Mouse (Mus musculus): Measurements from ENCODE around the gene Gstm1.
"Not testable (repeated sequence)": the region's sequence is repeated elsewhere in the genome, so short reads cannot be mapped to it uniquely, and the experiment has no call there.

The Gstm1 gene

DNA sequence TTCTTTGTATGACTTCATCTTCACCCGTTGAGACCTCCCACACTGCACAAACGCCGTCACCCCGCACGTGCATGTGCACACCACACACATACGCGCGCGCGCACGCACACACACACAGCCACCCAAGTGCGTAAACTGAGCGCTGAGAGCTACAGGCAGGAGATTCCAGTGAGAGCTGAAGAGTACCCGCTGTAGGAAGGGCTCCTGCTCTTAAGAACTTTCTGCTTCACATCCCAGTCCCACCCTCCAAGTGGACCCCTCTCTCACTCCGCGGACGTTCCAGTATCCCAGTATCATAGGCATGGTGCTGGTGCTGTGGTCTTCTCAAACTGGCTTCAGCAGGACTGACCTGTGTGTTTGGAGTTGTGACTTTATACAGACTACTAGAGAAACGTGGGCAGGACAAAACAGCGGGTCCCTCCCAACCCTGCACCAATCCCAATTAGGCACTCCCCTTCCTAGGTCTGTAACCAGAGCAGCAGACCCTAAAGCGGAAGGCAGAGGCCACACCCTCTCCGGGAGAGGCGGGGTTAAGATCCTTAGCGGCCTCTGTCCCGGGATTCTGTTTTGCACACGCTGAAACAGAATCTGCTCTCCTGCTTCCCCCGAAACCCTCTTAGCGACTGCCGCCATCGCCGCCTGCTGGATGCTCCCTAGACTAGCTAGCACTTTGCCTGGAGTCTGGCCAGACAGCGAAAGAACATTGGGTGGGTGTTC is at the start of gene Gstm1:
Gene Gstm1 (minus strand): TSS at position 501 of the 717 bp plus-strand sequence.
- DNase-seq = peak; percentile 92

GRCm38 (mm10) chr3:108067370-108067934 is 49.7 kb upstream of the Gstm1 start:
- no peak for DNase-seq

DNA sequence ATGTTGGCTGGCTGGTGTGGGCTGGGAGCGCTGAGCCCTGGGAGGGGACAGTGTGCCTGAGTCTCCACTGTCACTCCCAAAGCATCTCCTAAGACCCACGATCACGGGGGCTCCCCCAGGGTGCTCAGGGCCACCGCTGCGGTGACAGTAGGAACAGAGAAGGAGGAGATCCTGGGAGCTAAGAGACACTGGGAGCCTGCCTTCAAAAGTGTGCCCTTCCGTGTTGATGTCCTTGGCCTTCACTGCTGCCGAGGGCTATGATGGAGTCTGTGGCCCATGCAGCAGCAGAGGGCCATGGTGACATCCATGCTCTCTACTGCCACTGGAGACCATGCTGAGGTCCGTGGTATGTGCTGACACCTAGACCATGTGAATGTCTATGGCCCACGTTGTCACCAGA is 47.8 kb upstream of the Gstm1 start:
- no peak for DNase-seq

- DNase-seq = no peak
Observed at GRCm38 (mm10) chr3:108064672-108065071, 46.9 kb upstream of the Gstm1 start.

DNA sequence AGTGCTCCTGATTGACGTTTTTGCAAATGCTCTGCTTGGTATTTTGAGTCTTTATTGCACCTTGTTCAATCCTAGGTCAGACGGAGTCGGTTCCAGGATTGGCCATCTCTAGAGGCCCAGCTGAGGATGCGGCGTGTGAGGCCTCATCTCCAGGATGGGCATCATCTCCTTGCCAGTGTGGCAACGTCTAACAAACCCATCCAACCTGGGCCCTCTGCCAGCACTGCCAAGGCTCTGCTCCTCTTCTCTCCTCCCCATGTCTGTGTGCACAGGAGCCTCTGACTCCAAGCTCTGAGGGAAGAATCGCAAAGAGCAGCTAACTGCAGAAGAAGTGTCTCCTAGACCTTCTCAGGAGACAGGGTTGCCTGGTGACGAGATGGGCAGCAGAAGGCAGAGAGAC is 44.9 kb upstream of the Gstm1 start:
- no peak for DNase-seq

DNA sequence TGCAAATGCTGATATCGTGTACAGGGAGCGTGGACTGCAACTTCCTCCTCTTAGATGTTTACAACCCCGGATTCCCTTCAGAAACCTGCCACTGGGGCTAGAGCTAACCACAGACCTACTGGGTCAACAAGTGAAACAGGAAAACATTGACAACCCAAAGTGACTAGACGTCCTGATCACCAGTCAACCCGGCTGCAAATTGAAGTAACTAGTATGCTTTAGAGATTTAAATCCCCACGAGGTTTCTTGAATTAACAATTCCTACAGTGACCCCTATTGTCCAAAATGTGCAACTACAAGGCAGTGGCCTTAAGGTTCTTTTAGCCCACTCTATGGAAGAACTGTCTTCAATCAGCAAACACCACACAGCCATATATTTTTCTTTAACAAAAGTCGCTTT is 43.6 kb upstream of the Gstm1 start:
- DNase-seq = peak; percentile 52

DNA sequence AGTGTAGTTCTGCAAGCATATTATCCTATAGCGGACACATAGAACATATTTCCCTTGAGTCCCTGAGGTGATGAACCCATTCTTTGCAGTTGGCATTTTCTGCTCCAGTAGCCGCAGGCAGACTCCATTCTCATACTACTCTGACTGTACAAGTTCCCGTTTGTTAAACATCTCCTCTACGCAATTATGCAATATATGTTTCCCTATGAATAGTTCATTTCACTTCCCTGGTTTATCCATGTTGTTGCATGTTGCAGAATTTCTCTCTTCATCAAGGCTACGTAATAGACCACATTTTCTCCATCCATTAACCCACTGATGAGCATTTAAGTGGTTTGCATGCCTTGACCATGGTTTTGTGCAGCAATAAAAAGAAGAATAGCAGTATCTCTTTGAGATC is 32.7 kb upstream of the Gstm1 start:
- no peak for DNase-seq

GRCm38 (mm10) chr3:108048306-108048705 is 30.5 kb upstream of the Gstm1 start:
- no peak for DNase-seq

DNA sequence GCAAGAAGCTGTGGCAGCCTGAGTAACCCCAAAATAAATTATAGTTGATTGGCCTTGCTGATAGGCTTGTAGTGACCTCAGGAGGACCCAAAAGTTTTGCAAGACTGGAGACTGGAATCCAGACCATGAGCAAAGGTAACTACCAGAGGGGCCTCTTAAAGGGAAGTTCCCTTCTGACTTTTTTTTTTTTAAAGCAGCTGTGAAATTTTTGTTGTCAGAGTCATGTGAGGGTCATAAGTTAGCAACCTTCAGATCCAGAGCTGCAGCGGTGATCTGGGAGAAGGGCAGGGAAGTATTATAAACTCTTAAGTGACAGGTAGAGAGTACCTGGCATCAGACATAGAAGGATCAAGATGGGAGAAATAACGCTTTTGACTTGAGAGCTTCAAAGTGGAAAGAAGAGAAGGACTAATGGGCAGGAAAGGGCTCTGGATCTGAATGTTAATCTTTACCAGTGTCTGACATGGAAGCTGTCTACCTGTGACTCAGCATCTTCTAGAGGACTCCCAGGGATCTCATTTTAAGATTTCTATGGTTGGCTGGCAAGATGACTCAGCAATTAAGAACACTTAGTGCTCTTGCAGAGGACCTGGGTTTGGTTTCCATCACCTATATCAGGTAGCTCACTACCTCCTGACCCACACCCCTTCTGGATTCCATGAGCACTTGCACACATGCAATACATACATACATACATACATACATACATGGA is 29.3 kb upstream of the Gstm1 start:
- no peak for DNase-seq

GRCm38 (mm10) chr3:108044394-108045140 is 26.8 kb upstream of the Gstm1 start, which contains the start of gene Gstm4:
Gene Gstm4 (minus strand): TSS chr3:108044894.
- peak; percentile 74 for DNase-seq

DNA sequence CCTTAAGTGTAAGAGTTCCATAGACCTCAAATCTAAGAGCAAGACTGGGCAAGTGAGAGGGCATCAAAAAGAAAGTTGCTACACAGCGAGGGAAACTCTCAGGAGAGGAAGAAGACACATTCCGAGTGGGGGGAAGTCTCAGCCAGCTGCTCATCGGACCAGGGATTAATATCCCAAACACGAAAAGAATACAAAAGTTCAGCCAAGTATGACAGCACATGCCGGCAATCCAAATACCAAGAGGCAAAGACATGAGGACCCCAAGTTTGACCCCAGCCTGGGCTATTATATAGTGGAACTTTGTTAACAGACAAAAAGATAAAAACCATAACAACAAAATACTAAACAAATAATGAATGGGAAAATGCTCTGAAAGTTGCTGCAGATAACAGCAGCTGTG is 15.4 kb upstream of the Gstm1 start:
- no peak for DNase-seq

DNA sequence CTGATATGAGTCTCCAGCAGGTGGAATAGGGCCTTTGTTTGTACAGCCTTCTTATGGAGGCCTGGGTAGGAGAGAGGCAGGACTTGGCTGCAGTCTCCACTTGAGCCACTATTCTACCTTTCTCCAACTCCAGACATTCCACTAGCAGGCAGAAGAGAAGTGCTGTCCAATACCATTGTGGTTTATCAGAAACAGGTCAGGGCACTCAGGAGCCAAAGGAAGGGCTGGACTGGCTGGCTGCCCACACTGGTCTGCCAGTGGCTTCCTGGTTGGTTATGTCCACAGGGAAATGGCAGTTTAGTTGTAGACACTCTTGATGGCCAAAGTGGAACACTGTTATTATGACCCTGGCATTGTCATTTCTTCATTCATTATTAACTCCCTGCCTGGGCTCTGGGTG is 14.3 kb upstream of the Gstm1 start:
- DNase-seq = no peak

GRCm38 (mm10) chr3:108028641-108029365 is 11.0 kb upstream of the Gstm1 start:
- DNase-seq = no peak

DNA sequence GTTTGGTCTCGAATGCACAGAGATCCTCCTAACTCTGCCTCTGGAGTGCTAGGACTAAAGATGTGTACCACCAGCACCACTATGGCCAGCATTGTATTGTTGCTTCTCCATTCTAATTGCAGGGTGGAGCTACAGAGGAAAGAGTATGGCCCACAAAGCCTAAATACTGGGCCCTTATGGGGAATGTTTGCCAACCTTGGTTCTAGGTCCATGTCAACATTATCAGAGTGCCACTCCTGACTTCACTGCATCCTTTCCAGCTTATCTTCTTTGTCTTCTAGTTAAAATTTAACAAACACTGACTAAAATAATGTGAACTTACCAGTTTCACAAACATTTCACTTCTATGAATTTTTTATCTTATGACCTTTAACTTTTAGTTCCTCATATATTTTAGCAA is 8.8 kb upstream of the Gstm1 start:
- DNase-seq = no peak

DNA sequence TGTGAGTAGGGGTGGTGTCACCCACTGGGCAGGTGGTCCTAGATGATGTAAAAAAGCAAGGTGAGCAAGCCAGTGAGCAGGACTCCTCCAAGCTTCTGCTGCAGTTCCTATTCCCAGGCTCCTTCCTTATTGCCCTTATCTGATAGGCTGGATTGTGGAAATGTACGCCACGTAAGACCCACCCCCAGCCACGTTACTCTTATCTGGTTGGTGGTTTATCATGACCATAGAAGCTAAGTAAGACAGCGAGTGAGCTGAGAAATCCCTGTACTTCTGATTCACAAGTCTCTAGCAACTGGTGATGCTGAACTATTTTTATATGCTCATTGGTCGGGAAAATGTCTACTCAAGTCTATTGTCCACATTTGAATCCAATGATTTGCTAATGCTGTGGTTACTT is 8.3 kb upstream of the Gstm1 start:
- DNase-seq = no peak

GRCm38 (mm10) chr3:108025318-108025717 is 7.5 kb upstream of the Gstm1 start:
- no peak for DNase-seq

- DNase-seq = no peak
Observed at GRCm38 (mm10) chr3:108022650-108023049, 4.9 kb upstream of the Gstm1 start.

DNA sequence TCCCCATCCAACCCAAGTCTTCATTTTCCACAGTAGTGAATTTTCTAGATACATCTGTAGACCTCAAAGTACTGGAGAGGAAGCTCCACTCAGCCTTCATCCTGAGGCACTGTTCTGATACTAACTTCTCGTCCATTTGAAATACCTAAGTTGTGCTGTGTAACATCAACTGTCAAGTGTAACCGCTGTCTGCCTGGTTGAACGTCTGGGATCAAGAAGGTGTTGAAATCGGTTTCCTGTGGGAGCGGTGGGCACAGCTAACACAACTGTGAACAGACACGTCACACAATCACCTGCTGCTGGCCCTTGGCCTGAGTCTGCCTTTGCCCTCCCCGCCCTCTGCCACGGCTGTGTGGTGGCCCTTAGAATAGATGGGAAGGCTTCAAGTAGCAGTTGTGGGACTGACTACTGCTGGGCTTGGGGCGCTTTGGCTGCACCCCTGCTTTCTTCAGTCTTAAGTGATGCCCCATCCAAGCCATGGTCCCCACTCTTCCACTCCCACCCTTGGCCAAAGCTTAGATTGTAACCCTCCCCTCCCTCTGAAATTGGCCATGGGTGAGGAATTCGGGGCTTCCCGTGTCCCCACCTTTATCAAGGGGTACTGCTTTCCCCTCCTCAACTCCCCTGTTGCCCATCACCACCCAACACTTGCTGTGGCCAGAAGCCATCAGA is 2.7 kb upstream of the Gstm1 start:
- not testable (repeated sequence) for DNase-seq

GRCm38 (mm10) chr3:108019226-108019625 is 1.5 kb upstream of the Gstm1 start:
- not testable (repeated sequence) for DNase-seq

GRCm38 (mm10) chr3:108018190-108018820 is 532 bp upstream of the Gstm1 start:
- no peak for DNase-seq

DNA sequence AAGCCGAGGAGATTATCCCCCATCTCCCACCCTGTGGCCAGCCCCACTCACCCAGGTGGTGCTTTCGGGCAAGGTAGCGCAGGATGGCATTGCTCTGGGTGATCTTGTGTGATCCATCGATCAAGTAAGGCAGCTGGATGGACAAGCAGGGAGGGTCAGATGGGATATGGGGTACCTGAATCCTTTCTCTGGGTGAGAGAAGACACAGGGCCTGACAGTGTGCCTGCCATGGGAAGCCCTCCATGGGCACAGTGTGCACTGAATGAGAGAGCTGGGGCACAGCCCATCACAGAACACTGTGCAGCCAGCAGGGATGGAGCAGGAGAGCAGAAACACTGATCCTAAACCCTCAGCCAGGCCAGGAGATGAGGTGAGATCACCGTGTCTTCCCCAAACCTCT is 1.3 kb downstream of the Gstm1 start:
- DNase-seq = not testable (repeated sequence)

DNA sequence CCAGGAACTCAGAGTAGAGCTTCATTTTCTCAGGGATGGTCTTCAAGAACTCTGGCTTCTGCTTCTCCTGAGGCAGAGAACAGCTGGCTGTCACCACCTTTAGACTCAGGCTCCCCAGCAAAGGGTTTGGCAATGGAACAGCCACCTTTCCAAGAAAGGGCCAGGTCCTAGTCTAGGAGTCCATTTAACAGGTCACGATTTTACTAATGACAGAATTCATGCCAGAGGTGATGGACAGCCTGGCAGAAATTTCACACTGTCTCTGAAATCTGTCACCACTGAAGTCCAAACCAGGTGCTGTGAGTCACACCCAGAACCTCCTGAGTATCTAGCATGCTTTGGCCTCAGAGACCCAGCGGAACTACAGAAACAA is 2.8 kb downstream of the Gstm1 start:
- no peak for DNase-seq
